Mouse (Mus musculus): ENCODE measurements around the gene Gm11127.
"Not testable (repeated sequence)": the region's sequence is repeated elsewhere in the genome, so short reads cannot be mapped to it uniquely, and the experiment has no call there.

DNA sequence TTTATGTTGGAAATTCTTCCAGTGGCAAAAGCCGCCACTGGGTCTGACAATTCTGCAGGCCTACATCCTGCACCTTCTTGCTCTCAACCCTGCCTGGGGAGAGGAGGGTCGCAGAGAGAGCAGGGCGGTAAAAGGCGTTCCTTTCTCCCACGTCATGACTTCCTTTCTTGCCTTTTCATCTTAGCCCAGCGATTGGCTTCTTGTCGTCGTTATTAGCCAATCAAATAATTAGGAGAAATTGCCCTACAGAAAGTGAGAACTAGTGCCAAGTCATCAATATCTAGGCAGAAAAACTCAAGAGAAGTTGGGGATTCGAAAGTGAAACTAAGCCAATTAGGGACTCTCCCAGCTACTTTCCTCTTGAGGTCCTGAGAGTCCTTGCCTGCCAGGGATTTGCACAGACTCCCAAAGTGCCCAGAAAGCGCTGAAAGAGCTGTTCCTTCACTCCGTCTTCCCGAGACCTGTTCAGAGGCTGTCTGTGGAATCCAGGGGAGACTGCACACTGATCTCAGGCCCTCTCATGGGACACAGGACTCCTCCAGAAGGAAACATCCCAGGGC is 15.5 kb downstream of the Gm11127 start, which contains the start of the genes H2-T22 and Gm6034:
- TF ChIP-seq GATA1, TAL1 (IDR thresholded peaks at IDR 0.05; ENCODE audit: low read length): not testable (repeated sequence)

Data from erythroblast, embryonic 14.5 days (primary cell).